Mouse (Mus musculus): ENCODE results near the gene Mr1. TPM values are rescaled to one million over a fixed set of nuclear protein-coding genes. Genes with fewer than 3 reads are reported as not detected.

Mr1 gene
- polyA plus RNA-seq, 1 experiment from 2014 or later, result 0.71 TPM

GRCm38 (mm10) chr1:155121977-155122939 is 24.4 kb downstream of the Mr1 start:
- no peak overlapping the region for H3K9ac ChIP-seq
- no peak overlapping the region for H3K4me2 ChIP-seq
- ATAC-seq (replicated peaks), result no peak
- no peaks in the 10 kb centered on the region for H3K36me3 ChIP-seq (replicated peaks)
- no peaks in the 10 kb centered on the region for H3K27me3 ChIP-seq (replicated peaks)
- WGBS, result 86% methylated on average over 21 of the region's 21 CpGs
- H3K4me1 ChIP-seq, result no peaks in the 10 kb centered on the region
- no peak overlapping the region for H3K27ac ChIP-seq
- H3K9me3 ChIP-seq, result no peaks in the 10 kb centered on the region
- H3K4me3 ChIP-seq, result no peak overlapping the region

- Histone ChIP-seq H3K27me3 (replicated peaks) (no peaks in the 10 kb centered on the region), H3K27ac (no peak overlapping the region), H3K36me3 (replicated peaks) (no peaks in the 10 kb centered on the region), H3K9me3 (no peaks in the 10 kb centered on the region), H3K4me3 (no peak overlapping the region), H3K4me1 (no peaks in the 10 kb centered on the region), H3K4me2 (no peak overlapping the region), H3K9ac (no peak overlapping the region)
- no peak for ATAC-seq (replicated peaks)
- 84% methylated on average over 1 of the region's 1 CpGs for WGBS
These were observed 26.9 kb downstream of the Mr1 start for GRCm38 (mm10) chr1:155119719-155120118.

- Histone ChIP-seq H3K27ac (no peak overlapping the region), H3K9me3 (no peaks in the 10 kb centered on the region), H3K27me3 (replicated peaks) (no peaks in the 10 kb centered on the region), H3K9ac (no peak overlapping the region), H3K4me2 (no peak overlapping the region), H3K36me3 (replicated peaks) (no peaks in the 10 kb centered on the region), H3K4me1 (peaks cover 28% of the 10 kb centered on the region), H3K4me3 (no peak overlapping the region)
- ATAC-seq (replicated peaks), result no peak
- WGBS, result 11% methylated on average over 3 of the region's 3 CpGs
These were observed 32.7 kb downstream of the Mr1 start for GRCm38 (mm10) chr1:155113946-155114345.

- Histone ChIP-seq H3K9me3 (no peaks in the 10 kb centered on the region), H3K4me2 (no peak overlapping the region), H3K4me3 (no peak overlapping the region), H3K27me3 (replicated peaks) (no peaks in the 10 kb centered on the region), H3K36me3 (replicated peaks) (no peaks in the 10 kb centered on the region), H3K9ac (no peak overlapping the region), H3K4me1 (peaks cover 34% of the 10 kb centered on the region), H3K27ac (no peak overlapping the region)
- 0 out of 2 replicates have a peak, but pooled peaks have one; percentile 10 for ATAC-seq (replicated peaks)
- 84% methylated on average over 1 of the region's 1 CpGs for WGBS
These were observed 33.7 kb downstream of the Mr1 start for GRCm38 (mm10) chr1:155112875-155113274.

GRCm38 (mm10) chr1:155112118-155112517 is 34.5 kb downstream of the Mr1 start:
- no peak overlapping the region for H3K4me3 ChIP-seq
- no peak for ATAC-seq (replicated peaks)
- H3K4me1 ChIP-seq, result peaks cover 34% of the 10 kb centered on the region
- H3K36me3 ChIP-seq (replicated peaks), result no peaks in the 10 kb centered on the region
- H3K27ac ChIP-seq, result 0 out of 2 replicates have a peak overlapping the region, but pooled peaks have one; percentile 16
- no peak overlapping the region for H3K9ac ChIP-seq
- no peaks in the 10 kb centered on the region for H3K9me3 ChIP-seq
- H3K27me3 ChIP-seq (replicated peaks), result no peaks in the 10 kb centered on the region
- H3K4me2 ChIP-seq, result no peak overlapping the region
- WGBS, result 40% methylated on average over 4 of the region's 4 CpGs

- WGBS, result 11% methylated on average over 6 of the region's 6 CpGs
These were observed 35.1 kb downstream of the Mr1 start for GRCm38 (mm10) chr1:155111491-155111890.

GRCm38 (mm10) chr1:155109387-155110350 is 36.9 kb downstream of the Mr1 start:
- Histone ChIP-seq H3K4me2 (peak overlapping the region; percentile 15), H3K27me3 (replicated peaks) (no peaks in the 10 kb centered on the region), H3K36me3 (replicated peaks) (no peaks in the 10 kb centered on the region), H3K27ac (peak overlapping the region; percentile 79), H3K9me3 (no peaks in the 10 kb centered on the region), H3K4me1 (peaks cover 34% of the 10 kb centered on the region), H3K9ac (peak overlapping the region; percentile 20; the same call in 1 of the 2 replicates), H3K4me3 (no peak overlapping the region)
- peak; percentile 40; the same call in 1 of the 2 replicates for ATAC-seq (replicated peaks)
- 15% methylated on average over 18 of the region's 18 CpGs for WGBS

More at GRCm38 (mm10) chr1:155111491-155111890, 35.1 kb downstream of the Mr1 start:
- ATAC-seq (replicated peaks), result no peak
- peaks cover 34% of the 10 kb centered on the region for H3K4me1 ChIP-seq
- H3K9ac ChIP-seq, result no peak overlapping the region
- H3K4me3 ChIP-seq, result no peak overlapping the region
- H3K27ac ChIP-seq, result peak overlapping the region; percentile 67
- no peaks in the 10 kb centered on the region for H3K36me3 ChIP-seq (replicated peaks)
- H3K4me2 ChIP-seq, result no peak overlapping the region
- H3K27me3 ChIP-seq (replicated peaks), result no peaks in the 10 kb centered on the region
- no peaks in the 10 kb centered on the region for H3K9me3 ChIP-seq

GRCm38 (mm10) chr1:155108412-155108811 is 38.2 kb downstream of the Mr1 start:
- H3K27ac ChIP-seq, result no peak overlapping the region
- H3K4me1 ChIP-seq, result peaks cover 34% of the 10 kb centered on the region
- no peaks in the 10 kb centered on the region for H3K36me3 ChIP-seq (replicated peaks)
- H3K27me3 ChIP-seq (replicated peaks), result no peaks in the 10 kb centered on the region
- no peak for ATAC-seq (replicated peaks)
- H3K4me3 ChIP-seq, result no peak overlapping the region
- H3K9me3 ChIP-seq, result no peaks in the 10 kb centered on the region
- no peak overlapping the region for H3K9ac ChIP-seq
- WGBS, result 43% methylated on average over 4 of the region's 4 CpGs
- H3K4me2 ChIP-seq, result no peak overlapping the region

GRCm38 (mm10) chr1:155107843-155108242 is 38.8 kb downstream of the Mr1 start:
- H3K9me3 ChIP-seq, result no peaks in the 10 kb centered on the region
- H3K4me2 ChIP-seq, result no peak overlapping the region
- H3K27ac ChIP-seq, result no peak overlapping the region
- WGBS, result 50% methylated on average over 5 of the region's 5 CpGs
- peaks cover 34% of the 10 kb centered on the region for H3K4me1 ChIP-seq
- H3K9ac ChIP-seq, result no peak overlapping the region
- no peak overlapping the region for H3K4me3 ChIP-seq
- ATAC-seq (replicated peaks), result no peak
- H3K36me3 ChIP-seq (replicated peaks), result no peaks in the 10 kb centered on the region
- no peaks in the 10 kb centered on the region for H3K27me3 ChIP-seq (replicated peaks)

GRCm38 (mm10) chr1:155106310-155106709 is 40.3 kb downstream of the Mr1 start:
- Histone ChIP-seq H3K9ac (no peak overlapping the region), H3K27ac (no peak overlapping the region), H3K36me3 (replicated peaks) (no peaks in the 10 kb centered on the region), H3K4me1 (peaks cover 24% of the 10 kb centered on the region), H3K4me3 (no peak overlapping the region), H3K4me2 (no peak overlapping the region), H3K9me3 (no peaks in the 10 kb centered on the region), H3K27me3 (replicated peaks) (no peaks in the 10 kb centered on the region)
- ATAC-seq (replicated peaks), result no peak
- 100% methylated on average over 1 of the region's 1 CpGs for WGBS

GRCm38 (mm10) chr1:155103991-155104390 is 42.6 kb downstream of the Mr1 start:
- WGBS, result 86% methylated on average over 5 of the region's 5 CpGs
- H3K9me3 ChIP-seq, result no peaks in the 10 kb centered on the region
- H3K27me3 ChIP-seq (replicated peaks), result no peaks in the 10 kb centered on the region
- no peak overlapping the region for H3K27ac ChIP-seq
- H3K4me1 ChIP-seq, result peaks cover 11% of the 10 kb centered on the region
- H3K4me2 ChIP-seq, result no peak overlapping the region
- H3K9ac ChIP-seq, result no peak overlapping the region
- no peak overlapping the region for H3K4me3 ChIP-seq
- no peak for ATAC-seq (replicated peaks)
- H3K36me3 ChIP-seq (replicated peaks), result no peaks in the 10 kb centered on the region

GRCm38 (mm10) chr1:155102631-155103030 is 44.0 kb downstream of the Mr1 start:
- Histone ChIP-seq H3K4me3 (no peak overlapping the region), H3K4me1 (peaks cover 9% of the 10 kb centered on the region), H3K36me3 (replicated peaks) (no peaks in the 10 kb centered on the region), H3K9me3 (no peaks in the 10 kb centered on the region), H3K27me3 (replicated peaks) (no peaks in the 10 kb centered on the region), H3K9ac (no peak overlapping the region), H3K4me2 (no peak overlapping the region), H3K27ac (no peak overlapping the region)
- ATAC-seq (replicated peaks), result no peak
- WGBS, result 84% methylated on average over 4 of the region's 4 CpGs

All from midbrain, embryonic 15.5 days (tissue).